ENCODE assay signal across 14 mouse cellular contexts in genomic region chr15:79827778-79828210, GRCm38 (mm10). TPM values are rescaled to one million over a fixed set of nuclear protein-coding genes. Genes with fewer than 3 reads are reported as not detected.
DNase-seq lines count a peak whose midpoint lies in the region; ATAC-seq and TF ChIP-seq lines count a peak whose summit lies in the region.
"Had no signal": no experiment of that assay in that cellular context is flagged by ENCODE, and none has a peak within 500 bp of the region (broad histone marks: within the 10 kb centered on the region; RNA-seq: fewer than 3 reads in every experiment).

No protein-coding gene starts in this region.

- peaks cover 50% of the 10 kb centered on the region for H3K36me3 ChIP-seq in forebrain, embryonic 12.5 days (replicated peaks)
- H3K36me3 ChIP-seq in forebrain, postnatal 0 days (ENCODE audit: insufficient read depth) = peaks cover 28% of the 10 kb centered on the region
- H3K36me3 ChIP-seq in hindbrain, embryonic 15.5 days = peaks cover 7% of the 10 kb centered on the region; the same call in 1 of the 2 replicates
- peaks cover 13% of the 10 kb centered on the region for H3K36me3 ChIP-seq in midbrain, embryonic 16.5 days (ENCODE audit: control insufficient read depth, insufficient read depth, low read length)
- peaks cover 7% of the 10 kb centered on the region; the same call in 1 of the 2 replicates for H3K36me3 ChIP-seq in lung, postnatal 0 days (ENCODE audit: insufficient read depth, low read length)

- ATAC-seq in forebrain, embryonic 12.5 days (ENCODE audit: low FRiP score) = no peak
- ATAC-seq in forebrain, postnatal 0 days = no peak
- ATAC-seq in hindbrain, embryonic 15.5 days (ENCODE audit: low FRiP score, low read depth) = no peak
- ATAC-seq in midbrain, embryonic 16.5 days = no peak
- no peak for ATAC-seq in lung, postnatal 0 days
- ATAC-seq: CD4-positive, CD25-positive, alpha-beta regulatory T cell, adult 4 months had no signal

- peaks cover 78% of the 10 kb centered on the region for H3K4me1 ChIP-seq in forebrain, embryonic 12.5 days
- peaks cover 10% of the 10 kb centered on the region for H3K4me1 ChIP-seq in forebrain, postnatal 0 days (ENCODE audit: insufficient read depth)
- peaks cover 85% of the 10 kb centered on the region for H3K4me1 ChIP-seq in hindbrain, embryonic 15.5 days (replicated peaks)
- peaks cover 61% of the 10 kb centered on the region for H3K4me1 ChIP-seq in midbrain, embryonic 16.5 days (ENCODE audit: control insufficient read depth, insufficient read depth, low read length)
- H3K4me1 ChIP-seq in lung, postnatal 0 days (ENCODE audit: insufficient read depth, low read depth, low read length) = peaks cover 6% of the 10 kb centered on the region; the same call in 1 of the 2 replicates

- no peaks in the 10 kb centered on the region for H3K9me3 ChIP-seq in forebrain, embryonic 12.5 days
- no peaks in the 10 kb centered on the region for H3K9me3 ChIP-seq in forebrain, postnatal 0 days (ENCODE audit: low read length)
- H3K9me3 ChIP-seq in hindbrain, embryonic 15.5 days = no peaks in the 10 kb centered on the region
- H3K9me3 ChIP-seq in midbrain, embryonic 16.5 days (replicated peaks; ENCODE audit: control insufficient read depth, low read length, poor library complexity, severe bottlenecking) = no peaks in the 10 kb centered on the region
- no peaks in the 10 kb centered on the region for H3K9me3 ChIP-seq in lung, postnatal 0 days (ENCODE audit: low read length)
- H3K9me3 ChIP-seq: megakaryocyte, embryonic 14.5 days had no signal

- 0 out of 2 replicates have a peak overlapping the region, but pooled peaks have one; percentile 19 for H3K27ac ChIP-seq in forebrain, embryonic 12.5 days
- no peak overlapping the region for H3K27ac ChIP-seq in forebrain, postnatal 0 days (ENCODE audit: low read depth, low read length)
- peak overlapping the region; percentile 76 for H3K27ac ChIP-seq in left cerebral cortex, adult 2 months
- no peak overlapping the region for H3K27ac ChIP-seq in hindbrain, embryonic 15.5 days (replicated peaks)
- no peak overlapping the region for H3K27ac ChIP-seq in midbrain, embryonic 16.5 days (ENCODE audit: low read length)
- no peak overlapping the region for H3K27ac ChIP-seq in lung, postnatal 0 days (ENCODE audit: low read length)
- H3K27ac ChIP-seq: heart, adult 2 months; kidney, postnatal 0 days had no signal

- H3K4me2 ChIP-seq in forebrain, embryonic 12.5 days = no peak overlapping the region
- no peak overlapping the region for H3K4me2 ChIP-seq in forebrain, postnatal 0 days (ENCODE audit: low read depth)
- peak overlapping the region; percentile 39; the same call in 1 of the 2 replicates for H3K4me2 ChIP-seq in hindbrain, embryonic 15.5 days
- H3K4me2 ChIP-seq in midbrain, embryonic 16.5 days (ENCODE audit: low read length) = peak overlapping the region; percentile 29; the same call in 1 of the 2 replicates
- no peak overlapping the region for H3K4me2 ChIP-seq in lung, postnatal 0 days (replicated peaks; ENCODE audit: low read depth, low read length)
- H3K4me2 ChIP-seq: lung, embryonic 14.5 days had no signal

- no peak overlapping the region for H3K9ac ChIP-seq in forebrain, embryonic 12.5 days
- H3K9ac ChIP-seq in forebrain, postnatal 0 days = no peak overlapping the region
- H3K9ac ChIP-seq in hindbrain, embryonic 15.5 days = 0 out of 2 replicates have a peak overlapping the region, but pooled peaks have one; percentile 0
- H3K9ac ChIP-seq in midbrain, embryonic 16.5 days (ENCODE audit: low read depth, low read length) = peak overlapping the region; percentile 37
- no peak overlapping the region for H3K9ac ChIP-seq in lung, postnatal 0 days (replicated peaks; ENCODE audit: low read depth)
- H3K9ac ChIP-seq: lung, embryonic 14.5 days had no signal

- H3K27me3 ChIP-seq in forebrain, embryonic 12.5 days = no peaks in the 10 kb centered on the region
- no peaks in the 10 kb centered on the region for H3K27me3 ChIP-seq in forebrain, postnatal 0 days (ENCODE audit: insufficient read depth, low read length)
- H3K27me3 ChIP-seq in hindbrain, embryonic 15.5 days = no peaks in the 10 kb centered on the region
- no peaks in the 10 kb centered on the region for H3K27me3 ChIP-seq in midbrain, embryonic 16.5 days (ENCODE audit: control insufficient read depth, insufficient read depth, low read depth, low read length)
- H3K27me3 ChIP-seq in lung, postnatal 0 days (replicated peaks; ENCODE audit: insufficient read depth, low read length) = no peaks in the 10 kb centered on the region
- H3K27me3 ChIP-seq: megakaryocyte, embryonic 14.5 days had no signal

- WGBS in forebrain, embryonic 12.5 days = 88% methylated on average over 11 of the region's 11 CpGs
- WGBS in forebrain, postnatal 0 days = 75% methylated on average over 11 of the region's 11 CpGs
- 73% methylated on average over 11 of the region's 11 CpGs for WGBS in hindbrain, embryonic 15.5 days
- 82% methylated on average over 11 of the region's 11 CpGs for WGBS in midbrain, embryonic 16.5 days
- WGBS in lung, postnatal 0 days = 81% methylated on average over 11 of the region's 11 CpGs

- DNase-seq in forebrain, postnatal 0 days = no peak
- peak in 1 of 2 experiments; percentile 32 for DNase-seq in left cerebral cortex, adult 2 months (ENCODE audit: extremely low spot score in 1 of 2, low spot score in 2 of 2)
- DNase-seq in left cerebral cortex, adult 8-10 months (ENCODE audit: low spot score in 2 of 2) = no peak
- DNase-seq in lung, postnatal 0 days (ENCODE audit: low spot score) = no peak
- DNase-seq in heart, adult 8-10 months (ENCODE audit: low spot score) = no peak

- H3K4me3 ChIP-seq in forebrain, embryonic 12.5 days (replicated peaks) = no peak overlapping the region
- H3K4me3 ChIP-seq in forebrain, postnatal 0 days (ENCODE audit: low read depth, low read length) = no peak overlapping the region
- peak overlapping the region; percentile 38 for H3K4me3 ChIP-seq in left cerebral cortex, adult 2 months
- H3K4me3 ChIP-seq in hindbrain, embryonic 15.5 days = no peak overlapping the region
- no peak overlapping the region for H3K4me3 ChIP-seq in midbrain, embryonic 16.5 days (ENCODE audit: low read depth, low read length)
- H3K4me3 ChIP-seq in lung, postnatal 0 days (ENCODE audit: low read depth, low read length) = no peak overlapping the region
- H3K4me3 ChIP-seq: heart, adult 2 months; megakaryocyte, embryonic 14.5 days had no signal

- intact Hi-C loops in left cerebral cortex, adult 2 months (cut with DNase I) = no loop called here

- no peak for TF ChIP-seq EP300 in lung, postnatal 0 days (IDR thresholded peaks at IDR 0.05)

- no peak for TF ChIP-seq CTCF in forebrain, postnatal 0 days (IDR thresholded peaks at IDR 0.05; ENCODE audit: low read depth)
- no peak for TF ChIP-seq CTCF in left cerebral cortex, adult 2 months (IDR thresholded peaks at IDR 0.05)
- no peak for TF ChIP-seq CTCF in lung, postnatal 0 days (IDR thresholded peaks at IDR 0.05)

RNA-seq across cellular contexts. Expression of gene Npcd, which starts 6.2 kb away (rescaled TPM):
- polyA plus RNA-seq in forebrain, embryonic 12.5 days (2016; fragmentation: Nextera tagmentation; extraction: Ambion mirVana) = 0.87 TPM in 1 of 2 replicates, not detected in the other
- 9.0 and 18.6 TPM in 2 replicates for total RNA-seq in forebrain, postnatal 0 days (2014; rRNA removed)
- 3.7 and 4.0 TPM in 2 replicates for polyA plus RNA-seq in forebrain, postnatal 0 days (2015; fragmentation: Nextera tagmentation; extraction: Ambion mirVana)
- total RNA-seq in left cerebral cortex, adult 2 months (2021) = 10 to 100 TPM in 1 of 2 experiments, 1 to 10 TPM in 1; 9.7 to 19.7 TPM
- 10 to 100 TPM; 14.8 to 25.9 (median 19.3) TPM for total RNA-seq in left cerebral cortex, adult 8-10 months (2022)
- 0.44 TPM in 1 of 2 replicates, not detected in the other for polyA plus RNA-seq in hindbrain, embryonic 15.5 days (2015; fragmentation: Nextera tagmentation; extraction: Ambion mirVana)
- polyA plus RNA-seq in midbrain, embryonic 16.5 days (2015; fragmentation: Nextera tagmentation; extraction: Ambion mirVana) = 0.74 and 1.3 TPM in 2 replicates
- polyA plus RNA-seq in lung, postnatal 0 days (2015; fragmentation: Nextera tagmentation; extraction: Ambion mirVana) = 0.13 TPM in 1 of 2 replicates, not detected in the other
- total RNA-seq in heart, adult 8-10 months (2022) = under 1 TPM in 3 of 4 experiments, not detected in 1; 0.33 to 0.69 (median 0.47) TPM
- total RNA-seq: neutrophil, adult 5-6 weeks had no signal
- polyA plus RNA-seq: CD4-positive, CD25-positive, alpha-beta regulatory T cell, adult 4 months; lung, embryonic 14.5 days had no signal

RNA-seq across cellular contexts. Expression of gene Cbx6, which starts 6.7 kb away (rescaled TPM):
- polyA plus RNA-seq in forebrain, embryonic 12.5 days (2016; fragmentation: Nextera tagmentation; extraction: Ambion mirVana) = 31.1 and 31.5 TPM in 2 replicates
- total RNA-seq in forebrain, postnatal 0 days (2014; rRNA removed) = 69.1 and 86.8 TPM in 2 replicates
- 27.5 and 53.8 TPM in 2 replicates for polyA plus RNA-seq in forebrain, postnatal 0 days (2015; fragmentation: Nextera tagmentation; extraction: Ambion mirVana)
- 100 to 1,000 TPM; 370 to 387 TPM for total RNA-seq in left cerebral cortex, adult 2 months (2021)
- 100 to 1,000 TPM; 293 to 319 (median 310) TPM for total RNA-seq in left cerebral cortex, adult 8-10 months (2022)
- polyA plus RNA-seq in hindbrain, embryonic 15.5 days (2015; fragmentation: Nextera tagmentation; extraction: Ambion mirVana) = 60.8 and 64.5 TPM in 2 replicates
- 73.2 and 73.7 TPM in 2 replicates for polyA plus RNA-seq in midbrain, embryonic 16.5 days (2015; fragmentation: Nextera tagmentation; extraction: Ambion mirVana)
- 52.2 and 60.6 TPM in 2 replicates for polyA plus RNA-seq in lung, postnatal 0 days (2015; fragmentation: Nextera tagmentation; extraction: Ambion mirVana)
- 10 to 100 TPM; 15.5 to 20.3 (median 18.9) TPM for total RNA-seq in heart, adult 8-10 months (2022)

RNA-seq across cellular contexts. Expression of gene Nptxr, which starts 23.2 kb away (rescaled TPM):
- 7.2 and 8.0 TPM in 2 replicates for polyA plus RNA-seq in forebrain, embryonic 12.5 days (2016; fragmentation: Nextera tagmentation; extraction: Ambion mirVana)
- total RNA-seq in forebrain, postnatal 0 days (2014; rRNA removed) = 129 and 184 TPM in 2 replicates
- polyA plus RNA-seq in forebrain, postnatal 0 days (2015; fragmentation: Nextera tagmentation; extraction: Ambion mirVana) = 41.9 and 87.3 TPM in 2 replicates
- 100 to 1,000 TPM; 800 to 813 TPM for total RNA-seq in left cerebral cortex, adult 2 months (2021)
- 100 to 1,000 TPM; 506 to 553 (median 527) TPM for total RNA-seq in left cerebral cortex, adult 8-10 months (2022)
- polyA plus RNA-seq in hindbrain, embryonic 15.5 days (2015; fragmentation: Nextera tagmentation; extraction: Ambion mirVana) = 49.9 and 61.3 TPM in 2 replicates
- 55.0 and 62.1 TPM in 2 replicates for polyA plus RNA-seq in midbrain, embryonic 16.5 days (2015; fragmentation: Nextera tagmentation; extraction: Ambion mirVana)
- 1.0 and 1.2 TPM in 2 replicates for polyA plus RNA-seq in lung, postnatal 0 days (2015; fragmentation: Nextera tagmentation; extraction: Ambion mirVana)
- 1 to 10 TPM; 1.3 to 2.0 (median 1.8) TPM for total RNA-seq in heart, adult 8-10 months (2022)

RNA-seq across cellular contexts. Expression of gene Dnal4, which starts 50.1 kb away (rescaled TPM):
- 76.7 and 78.3 TPM in 2 replicates for polyA plus RNA-seq in forebrain, embryonic 12.5 days (2016; fragmentation: Nextera tagmentation; extraction: Ambion mirVana)
- total RNA-seq in forebrain, postnatal 0 days (2014; rRNA removed) = 58.3 and 59.2 TPM in 2 replicates
- polyA plus RNA-seq in forebrain, postnatal 0 days (2015; fragmentation: Nextera tagmentation; extraction: Ambion mirVana) = 81.5 and 94.5 TPM in 2 replicates
- total RNA-seq in left cerebral cortex, adult 2 months (2021) = 10 to 100 TPM; 53.2 to 54.1 TPM
- total RNA-seq in left cerebral cortex, adult 8-10 months (2022) = 10 to 100 TPM; 49.3 to 56.8 (median 52.9) TPM
- polyA plus RNA-seq in hindbrain, embryonic 15.5 days (2015; fragmentation: Nextera tagmentation; extraction: Ambion mirVana) = 68.7 and 69.6 TPM in 2 replicates
- 69.0 and 76.5 TPM in 2 replicates for polyA plus RNA-seq in midbrain, embryonic 16.5 days (2015; fragmentation: Nextera tagmentation; extraction: Ambion mirVana)
- 49.5 and 52.4 TPM in 2 replicates for polyA plus RNA-seq in lung, postnatal 0 days (2015; fragmentation: Nextera tagmentation; extraction: Ambion mirVana)
- 10 to 100 TPM; 21.0 to 25.3 (median 21.7) TPM for total RNA-seq in heart, adult 8-10 months (2022)

Comparison
In these comparisons a context has a peak if more than half of its experiments do, and no peak if none do; other contexts are left out.
1. H3K27ac ChIP-seq: peak in forebrain, embryonic 12.5 days (single experiment) and left cerebral cortex, adult 2 months (single experiment); none in forebrain, postnatal 0 days (single experiment), hindbrain, embryonic 15.5 days (single experiment), midbrain, embryonic 16.5 days (single experiment) and lung, postnatal 0 days (single experiment).
2. H3K4me2 ChIP-seq: peak in hindbrain, embryonic 15.5 days (single experiment) and midbrain, embryonic 16.5 days (single experiment); none in forebrain, embryonic 12.5 days (single experiment), forebrain, postnatal 0 days (single experiment) and lung, postnatal 0 days (single experiment).
3. H3K9ac ChIP-seq: peak in hindbrain, embryonic 15.5 days (single experiment) and midbrain, embryonic 16.5 days (single experiment); none in forebrain, embryonic 12.5 days (single experiment), forebrain, postnatal 0 days (single experiment) and lung, postnatal 0 days (single experiment).